Mouse (Mus musculus): ENCODE data around the gene Ddn. TPM values are rescaled to one million over a fixed set of nuclear protein-coding genes. Genes with fewer than 3 reads are reported as not detected.
"Not testable (repeated sequence)": the region's sequence is repeated elsewhere in the genome, so short reads cannot be mapped to it uniquely, and the experiment has no call there.

Gene Ddn
- polyA plus RNA-seq, 1 experiment from 2014 or later = 0.05 TPM

DNA sequence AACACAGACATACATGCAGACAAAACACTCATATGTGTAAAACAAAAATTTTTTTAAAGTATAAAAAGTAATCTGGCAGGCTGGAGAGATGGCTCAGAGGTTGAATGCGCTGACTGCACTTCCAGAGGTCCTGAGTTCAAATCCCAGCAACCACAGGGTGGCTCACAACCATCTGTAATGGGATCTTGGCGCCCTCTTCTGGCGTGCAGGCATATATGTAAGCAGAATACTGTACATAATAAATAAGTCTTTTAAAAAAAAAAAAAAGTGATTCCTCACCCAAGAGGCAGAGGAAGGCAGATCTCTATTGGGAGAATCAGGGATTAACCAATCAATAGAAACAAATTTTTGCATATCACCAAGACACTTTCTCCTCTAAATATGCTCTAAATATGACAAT is 14.1 kb upstream of the Ddn start:
- Histone ChIP-seq H3K27ac (no peak overlapping the region), H3K4me2 (no peak overlapping the region), H3K9ac (no peak overlapping the region), H3K4me3 (no peak overlapping the region), H3K4me1 (no peaks in the 10 kb centered on the region), H3K36me3 (ENCODE audit: poor library complexity, severe bottlenecking) (peaks cover 43% of the 10 kb centered on the region), H3K9me3 (replicated peaks) (no peaks in the 10 kb centered on the region), H3K27me3 (no peaks in the 10 kb centered on the region)
- WGBS = 67% methylated on average over 3 of the region's 3 CpGs
- no peak for ATAC-seq

DNA sequence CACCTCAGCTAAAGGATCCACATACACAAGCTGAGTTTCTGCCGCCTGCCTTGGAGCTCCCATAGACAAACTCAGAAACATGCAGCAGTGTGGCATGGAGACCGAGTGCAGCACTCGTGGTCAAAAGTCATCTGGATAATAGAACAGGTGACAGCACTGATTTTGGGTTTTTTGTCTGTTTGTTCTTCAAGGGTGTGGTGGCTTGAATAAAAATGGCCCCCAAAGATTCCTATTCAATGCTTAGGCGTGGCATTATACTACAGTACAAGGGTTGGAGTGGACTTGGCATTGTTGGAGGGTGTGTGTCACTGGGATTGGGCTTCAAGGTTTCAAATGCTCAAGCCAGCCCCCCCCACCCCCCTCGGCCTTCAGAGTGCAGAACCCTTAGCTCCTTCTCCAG is 12.9 kb upstream of the Ddn start:
- Histone ChIP-seq H3K4me2 (no peak overlapping the region), H3K4me3 (no peak overlapping the region), H3K9ac (no peak overlapping the region), H3K4me1 (no peaks in the 10 kb centered on the region), H3K36me3 (ENCODE audit: poor library complexity, severe bottlenecking) (peaks cover 44% of the 10 kb centered on the region), H3K9me3 (replicated peaks) (no peaks in the 10 kb centered on the region), H3K27ac (no peak overlapping the region), H3K27me3 (no peaks in the 10 kb centered on the region)
- whole genome bisulfite sequencing = 89% methylated on average over 5 of the region's 5 CpGs
- ATAC-seq = no peak

DNA sequence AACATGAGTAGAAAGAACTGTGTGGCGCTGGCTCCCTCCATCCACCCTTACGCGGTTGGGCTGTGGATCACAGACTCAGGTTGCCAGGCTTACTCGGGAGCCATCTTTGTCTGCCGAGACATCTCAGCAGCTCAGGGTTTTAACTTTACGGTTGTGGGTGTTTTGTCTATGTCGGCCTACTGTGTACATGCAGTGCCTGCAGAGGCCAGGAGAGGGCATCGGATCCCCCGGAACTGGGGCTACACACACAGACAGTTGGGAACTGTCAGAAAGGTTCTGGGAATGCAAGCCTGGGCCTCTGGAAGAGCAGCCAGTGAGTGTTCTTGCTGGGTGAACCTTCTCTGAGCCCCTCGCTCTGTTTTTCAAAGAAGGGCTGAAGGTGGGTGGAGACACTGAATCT is 12.1 kb upstream of the Ddn start:
- no peaks in the 10 kb centered on the region for H3K4me1 ChIP-seq
- ATAC-seq = no peak
- WGBS = 26% methylated on average over 10 of the region's 10 CpGs
- H3K27ac ChIP-seq = no peak overlapping the region
- peaks cover 51% of the 10 kb centered on the region for H3K36me3 ChIP-seq (ENCODE audit: poor library complexity, severe bottlenecking)
- H3K9ac ChIP-seq = no peak overlapping the region
- H3K4me2 ChIP-seq = no peak overlapping the region
- H3K4me3 ChIP-seq = no peak overlapping the region
- H3K27me3 ChIP-seq = no peaks in the 10 kb centered on the region
- no peaks in the 10 kb centered on the region for H3K9me3 ChIP-seq (replicated peaks)

DNA sequence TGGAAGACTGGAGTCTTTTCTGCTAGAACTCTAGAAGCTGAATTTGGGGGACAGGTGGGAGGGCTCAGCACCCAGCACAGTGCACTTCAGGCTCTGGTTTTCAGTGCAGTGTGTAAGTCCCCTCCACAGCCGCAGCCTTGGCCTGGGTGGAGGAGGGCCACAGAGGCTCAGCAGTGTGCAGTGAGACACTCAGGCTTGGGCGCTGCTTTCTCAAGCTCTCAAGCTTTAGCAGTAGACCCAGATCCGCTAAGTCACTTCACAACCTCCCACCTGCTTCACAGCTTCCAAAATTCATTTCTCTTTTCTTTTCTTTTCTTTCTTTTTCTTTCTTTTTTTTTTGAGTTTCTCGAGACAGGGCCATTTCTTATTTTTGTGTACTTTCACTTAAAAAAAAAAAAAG is 11.6 kb upstream of the Ddn start:
- Histone ChIP-seq H3K27ac (no peak overlapping the region), H3K9me3 (replicated peaks) (no peaks in the 10 kb centered on the region), H3K27me3 (no peaks in the 10 kb centered on the region), H3K4me3 (no peak overlapping the region), H3K36me3 (ENCODE audit: poor library complexity, severe bottlenecking) (peaks cover 52% of the 10 kb centered on the region), H3K9ac (no peak overlapping the region), H3K4me2 (no peak overlapping the region), H3K4me1 (no peaks in the 10 kb centered on the region)
- ATAC-seq = no peak
- WGBS = 86% methylated on average over 4 of the region's 4 CpGs

DNA sequence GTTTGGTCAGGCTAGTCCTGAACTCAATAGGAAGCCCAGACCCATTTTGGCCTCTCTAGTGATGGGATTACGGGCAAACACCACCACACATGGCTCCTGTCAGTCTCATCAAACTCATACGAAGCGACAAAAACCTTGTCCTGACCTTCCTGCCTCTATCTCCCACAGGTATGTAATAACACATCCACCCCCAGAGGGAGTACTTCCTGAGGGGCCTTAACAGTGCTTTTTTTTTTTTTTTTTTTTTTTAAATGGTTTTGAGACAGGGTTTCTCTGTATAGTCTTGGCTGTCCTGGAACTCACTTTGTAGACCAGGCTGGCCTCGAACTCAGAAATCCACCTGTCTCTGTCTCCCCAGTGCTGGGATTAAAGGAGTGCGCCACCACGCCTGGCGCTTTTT is 8.9 kb upstream of the Ddn start:
- H3K4me2 ChIP-seq = no peak overlapping the region
- no peak overlapping the region for H3K27ac ChIP-seq
- no peaks in the 10 kb centered on the region for H3K9me3 ChIP-seq (replicated peaks)
- no peaks in the 10 kb centered on the region for H3K27me3 ChIP-seq
- peaks cover 53% of the 10 kb centered on the region for H3K36me3 ChIP-seq (ENCODE audit: poor library complexity, severe bottlenecking)
- no peak overlapping the region for H3K4me3 ChIP-seq
- no peaks in the 10 kb centered on the region for H3K4me1 ChIP-seq
- no peak for ATAC-seq
- WGBS = 92% methylated on average over 7 of the region's 7 CpGs
- no peak overlapping the region for H3K9ac ChIP-seq

DNA sequence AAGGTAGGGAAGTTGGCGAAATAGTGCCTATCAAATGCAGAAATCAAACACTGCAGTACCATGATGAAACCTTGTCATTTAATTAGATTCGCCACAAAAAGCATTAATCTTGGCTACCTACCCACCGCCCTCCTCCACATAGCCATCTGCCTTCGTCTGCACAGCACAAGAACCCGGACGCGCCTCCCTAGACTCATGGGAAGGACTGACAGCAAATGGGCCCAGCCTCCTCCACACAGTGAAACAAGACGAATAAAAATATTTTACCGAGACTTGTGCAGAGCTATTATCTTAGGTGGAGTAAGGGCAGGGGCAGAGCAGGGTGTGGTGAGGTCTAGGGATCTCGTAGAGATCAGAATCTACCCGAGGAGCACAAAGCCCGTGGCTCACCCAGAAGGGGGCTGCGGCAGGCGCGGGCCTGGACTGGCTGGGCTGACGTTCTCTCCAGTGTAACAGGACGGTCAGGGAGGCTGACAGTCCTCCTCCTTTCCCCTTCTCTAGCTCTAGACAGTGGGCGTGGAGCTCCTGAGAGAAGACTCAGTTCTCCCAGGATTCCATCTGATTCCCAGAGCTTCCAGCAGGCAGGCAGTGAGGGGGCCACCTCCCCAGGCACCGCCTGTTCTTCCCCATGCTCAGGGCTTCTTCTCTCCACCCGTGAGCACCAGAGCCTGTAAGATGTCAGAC is 3.6 kb upstream of the Ddn start:
- 85% methylated on average over 20 of the region's 20 CpGs for WGBS
- Histone ChIP-seq H3K27me3 (peaks cover 32% of the 10 kb centered on the region), H3K36me3 (ENCODE audit: poor library complexity, severe bottlenecking) (peaks cover 52% of the 10 kb centered on the region), H3K9ac (no peak overlapping the region), H3K4me2 (no peak overlapping the region), H3K4me1 (peaks cover 12% of the 10 kb centered on the region), H3K27ac (no peak overlapping the region), H3K4me3 (no peak overlapping the region), H3K9me3 (replicated peaks) (no peaks in the 10 kb centered on the region)
- ATAC-seq = no peak

DNA sequence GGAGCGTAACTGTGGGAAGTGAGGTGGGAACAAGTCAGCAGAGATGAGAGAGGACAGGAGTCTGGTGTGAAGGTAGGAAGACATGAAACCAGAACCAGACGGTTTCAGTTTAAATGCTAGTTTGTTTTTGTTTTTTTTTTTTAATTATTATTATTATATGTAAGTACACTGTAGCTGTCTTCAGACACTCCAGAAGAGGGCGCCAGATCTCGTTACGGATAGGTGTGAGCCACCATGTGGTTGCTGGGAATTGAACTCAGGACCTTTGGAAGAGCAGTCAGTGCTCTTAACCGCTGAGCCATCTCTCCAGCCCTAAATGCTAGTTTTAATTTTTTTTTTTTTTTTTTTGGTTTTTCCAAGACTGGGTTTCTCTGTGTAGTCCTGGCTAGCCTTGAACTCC is 922 bp upstream of the Ddn start:
- 75% methylated on average over 6 of the region's 6 CpGs for WGBS

DNA sequence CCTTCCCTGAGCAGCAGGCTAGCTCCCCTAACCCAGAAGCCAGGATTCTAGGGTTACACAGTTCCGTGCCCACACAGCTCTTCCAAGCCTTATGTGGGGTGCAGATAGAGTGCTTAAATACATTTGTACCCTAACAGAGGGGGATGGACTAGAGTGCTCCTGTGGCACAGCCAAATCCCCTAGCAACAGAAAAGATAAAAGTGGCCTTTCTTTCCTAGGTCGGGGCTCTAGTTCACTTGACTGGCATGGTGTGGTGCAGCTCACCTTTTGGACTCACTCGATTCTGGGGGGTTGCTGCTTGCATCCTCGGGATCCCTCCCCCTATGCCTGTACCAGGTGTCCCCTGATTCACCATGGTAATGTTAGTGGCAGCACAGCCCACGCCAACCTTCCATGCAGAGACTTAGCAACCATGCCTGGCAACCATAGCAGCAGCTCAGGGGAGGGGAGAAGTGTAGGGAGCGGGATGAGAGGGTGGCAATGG is 597 bp downstream of the Ddn start:
- ATAC-seq = no peak
- Histone ChIP-seq H3K4me3 (peak overlapping the region; percentile 43; the same call in 1 of the 2 replicates), H3K27me3 (peaks cover 74% of the 10 kb centered on the region), H3K9me3 (replicated peaks) (no peaks in the 10 kb centered on the region), H3K4me2 (peak overlapping the region; percentile 70), H3K4me1 (peaks cover 48% of the 10 kb centered on the region), H3K9ac (peak overlapping the region; percentile 51), H3K36me3 (ENCODE audit: poor library complexity, severe bottlenecking) (peaks cover 24% of the 10 kb centered on the region), H3K27ac (no peak overlapping the region)
- 7% methylated on average over 6 of the region's 6 CpGs for WGBS

More for the DNA sequence above, 922 bp upstream of the Ddn start:
- H3K27ac ChIP-seq; H3K4me2 ChIP-seq; H3K9me3 ChIP-seq (replicated peaks); H3K4me3 ChIP-seq; ATAC-seq; H3K9ac ChIP-seq: not testable (repeated sequence)
- peaks cover 37% of the 10 kb centered on the region for H3K36me3 ChIP-seq (ENCODE audit: poor library complexity, severe bottlenecking)
- H3K4me1 ChIP-seq = peaks cover 39% of the 10 kb centered on the region
- H3K27me3 ChIP-seq = peaks cover 58% of the 10 kb centered on the region

DNA sequence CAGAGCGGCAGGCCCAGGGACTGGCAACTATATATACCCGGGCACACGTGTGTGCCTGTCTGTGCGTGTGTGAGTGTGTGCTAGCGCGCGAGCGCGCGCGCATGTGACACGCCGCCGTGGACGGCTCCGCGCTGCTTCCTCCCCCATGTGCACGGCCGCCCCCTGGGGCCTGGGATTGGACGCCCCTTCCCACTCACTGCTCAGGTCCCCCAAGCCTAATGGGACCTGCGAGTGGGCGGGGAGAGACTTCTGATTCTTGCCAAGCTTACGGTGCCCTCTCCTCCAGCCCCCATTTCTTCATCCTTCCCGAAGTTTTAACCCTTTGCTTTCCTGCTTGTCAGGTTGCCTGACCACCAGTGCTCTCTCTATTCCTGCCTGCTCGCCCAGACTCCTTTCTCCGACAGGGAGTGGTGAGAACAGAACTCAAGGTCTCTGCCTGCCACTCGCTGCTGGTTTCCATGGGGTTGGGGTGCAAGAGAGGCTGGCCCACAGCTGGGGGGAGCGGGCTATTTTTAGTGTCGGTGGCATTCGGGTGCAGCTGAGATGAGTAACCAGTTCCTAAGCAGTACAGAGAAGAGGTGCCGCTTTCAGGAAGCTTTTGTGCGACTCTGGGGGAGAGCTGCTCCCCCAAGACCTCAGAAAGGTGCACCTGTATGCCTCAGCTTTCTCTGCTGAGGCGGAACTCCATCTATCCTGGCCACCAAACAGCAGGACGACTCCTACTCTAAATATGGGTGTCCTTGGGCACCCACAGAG is 1.2 kb downstream of the Ddn start:
- Histone ChIP-seq H3K4me1 (peaks cover 48% of the 10 kb centered on the region), H3K4me3 (peak overlapping the region; percentile 43), H3K27ac (no peak overlapping the region), H3K4me2 (peak overlapping the region; percentile 70), H3K9me3 (replicated peaks) (no peaks in the 10 kb centered on the region), H3K27me3 (peaks cover 80% of the 10 kb centered on the region), H3K36me3 (ENCODE audit: poor library complexity, severe bottlenecking) (peaks cover 18% of the 10 kb centered on the region), H3K9ac (peak overlapping the region; percentile 51)
- WGBS = under 1% methylated on average over 34 of the region's 34 CpGs
- ATAC-seq = peak; percentile 53; the same call in 1 of the 2 replicates

DNA sequence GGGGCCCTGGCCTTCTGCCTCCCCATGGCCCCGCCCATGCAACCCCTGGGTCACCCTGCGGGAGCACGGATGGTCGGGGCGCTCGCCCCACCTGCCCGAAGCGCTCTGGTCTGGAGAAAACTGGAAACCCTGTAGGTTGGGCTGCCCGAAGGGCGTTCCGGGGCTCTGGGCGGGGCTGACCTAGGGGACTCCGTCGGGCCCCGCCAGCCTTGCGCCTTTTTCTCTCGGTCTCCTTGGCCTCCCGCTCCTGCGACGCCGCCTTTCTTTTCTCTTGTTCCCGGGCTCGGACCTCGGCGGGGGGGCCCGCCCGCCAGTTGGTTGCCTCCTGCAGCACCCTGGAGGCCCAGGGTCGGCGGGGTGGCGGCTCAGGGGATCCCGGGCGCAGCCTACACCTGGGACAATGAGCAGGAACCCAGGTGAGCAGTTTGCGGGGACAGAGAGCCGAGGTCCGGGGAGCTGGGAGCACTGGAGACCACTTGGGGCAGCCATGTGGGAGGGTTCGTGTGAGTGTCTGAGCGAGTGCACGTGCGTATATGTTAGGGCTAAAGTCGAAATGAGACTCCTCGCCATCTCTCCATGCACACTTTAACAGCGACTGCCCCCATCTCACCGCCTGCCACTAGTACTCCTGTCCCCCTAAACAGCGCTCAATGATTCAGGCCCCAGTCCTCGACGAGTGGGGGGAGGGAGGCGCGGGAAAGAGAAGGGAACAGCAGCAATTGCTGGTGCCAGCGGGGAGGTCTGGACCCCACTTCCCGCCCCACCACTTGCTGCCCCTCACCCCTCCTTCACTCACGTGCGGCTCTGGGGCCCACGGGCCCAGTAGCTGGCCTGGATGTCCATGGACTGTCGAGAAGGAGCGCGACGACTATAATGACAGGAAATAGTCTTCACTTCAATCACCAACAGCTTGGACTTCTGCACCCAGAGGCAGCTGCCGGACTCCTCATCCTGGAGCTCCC is 2.2 kb downstream of the Ddn start:
- Histone ChIP-seq H3K36me3 (ENCODE audit: poor library complexity, severe bottlenecking) (peaks cover 9% of the 10 kb centered on the region; the same call in 1 of the 2 replicates), H3K4me2 (peak overlapping the region; percentile 70), H3K9ac (peak overlapping the region; percentile 46; the same call in 1 of the 2 replicates), H3K27me3 (peaks cover 90% of the 10 kb centered on the region), H3K9me3 (replicated peaks) (no peaks in the 10 kb centered on the region), H3K4me3 (peak overlapping the region; percentile 43), H3K4me1 (peaks cover 48% of the 10 kb centered on the region), H3K27ac (no peak overlapping the region)
- ATAC-seq = no peak
- under 1% methylated on average over 58 of the region's 58 CpGs for WGBS

DNA sequence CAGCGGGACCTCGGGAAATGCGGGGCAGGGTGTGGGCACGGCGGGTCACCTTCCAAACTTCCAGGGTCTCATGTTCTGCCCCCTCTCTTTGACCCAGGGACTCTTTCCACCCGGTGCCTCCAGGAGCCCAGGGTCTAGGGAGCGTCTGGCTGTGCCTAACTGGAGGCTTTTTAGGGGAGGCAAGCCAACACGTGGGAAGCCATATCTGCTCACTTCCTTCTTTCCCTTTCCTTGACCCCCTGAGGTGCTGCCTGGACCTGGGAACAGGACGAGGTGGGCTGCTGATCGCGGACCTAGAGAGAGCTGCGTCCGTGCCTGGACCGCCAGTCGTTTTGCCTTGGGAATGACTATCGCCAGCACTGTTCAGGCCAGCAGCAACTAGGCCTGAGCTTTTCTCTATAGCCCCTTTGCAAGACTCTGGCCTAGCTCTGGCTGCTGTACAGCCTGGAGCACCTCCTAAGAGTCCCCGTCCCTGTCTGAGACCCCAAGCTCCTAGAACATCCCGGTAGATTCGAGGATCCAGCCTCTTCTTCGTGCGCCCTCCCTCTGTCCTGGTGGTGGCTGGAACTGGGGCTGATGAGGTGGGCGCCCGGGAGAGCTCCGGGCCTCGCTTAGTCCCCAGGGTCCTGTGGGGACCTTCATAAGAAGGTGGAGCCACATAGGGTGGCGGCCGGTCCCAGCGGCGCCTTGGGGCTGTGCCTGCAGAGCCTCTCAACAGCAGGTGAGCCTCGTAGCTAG is 3.0 kb downstream of the Ddn start:
- WGBS = 2% methylated on average over 30 of the region's 30 CpGs
- H3K27ac ChIP-seq = no peak overlapping the region
- ATAC-seq = no peak
- H3K36me3 ChIP-seq (ENCODE audit: poor library complexity, severe bottlenecking) = 0 out of 2 replicates have a peak, but pooled peaks cover 3% of the 10 kb centered on the region
- peak overlapping the region; percentile 71 for H3K4me2 ChIP-seq
- peak overlapping the region; percentile 43 for H3K4me3 ChIP-seq
- H3K4me1 ChIP-seq = peaks cover 48% of the 10 kb centered on the region
- no peaks in the 10 kb centered on the region for H3K9me3 ChIP-seq (replicated peaks)
- H3K27me3 ChIP-seq = peaks cover 98% of the 10 kb centered on the region
- H3K9ac ChIP-seq = no peak overlapping the region
